ENCODE assay signal across 8 mouse cellular contexts in the genomic region with DNA sequence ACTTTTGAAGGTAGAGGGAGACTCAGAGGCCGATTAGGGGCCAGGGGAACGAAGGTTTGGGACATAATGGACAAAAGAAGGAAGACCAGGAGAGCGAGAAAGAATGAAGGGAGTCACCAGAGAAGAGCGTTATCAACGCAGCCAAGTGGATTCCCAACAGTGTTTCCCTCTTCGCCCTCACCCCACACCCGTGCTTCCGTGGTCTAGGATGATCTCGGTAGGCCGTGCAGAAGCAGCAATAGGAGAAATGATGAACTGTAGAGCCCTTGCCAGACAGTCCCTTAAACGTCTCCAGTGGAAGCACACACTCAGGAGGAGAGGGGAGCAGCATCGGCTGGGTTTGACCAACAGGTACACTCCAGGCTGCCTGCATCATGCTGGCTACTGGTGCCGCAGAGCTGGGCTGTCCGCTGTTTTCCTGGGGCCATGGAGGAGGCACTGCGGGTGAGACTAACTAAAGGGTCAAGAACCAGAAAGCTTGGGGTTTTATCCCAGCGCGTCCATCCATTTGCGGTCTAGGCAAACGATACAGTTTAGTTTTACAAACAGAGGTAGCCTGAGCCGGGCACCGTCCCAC. TPM values are rescaled to one million over a fixed set of nuclear protein-coding genes. Genes with fewer than 3 reads are reported as not detected.
DNase-seq lines count a peak whose midpoint lies in the region; ATAC-seq and TF ChIP-seq lines count a peak whose summit lies in the region.

No protein-coding gene starts in this region.

- no peak for DNase-seq in gastrocnemius, adult 2 months
- DNase-seq in gastrocnemius, postnatal 36 days = no peak
- no peak for DNase-seq in CH12.LX (ENCODE audit: extremely low read depth)
- DNase-seq in lung, postnatal 4 days = no peak
- DNase-seq in gastrocnemius, adult 18-20 months (ENCODE audit: low spot score) = no peak

- no peaks in the 10 kb centered on the region for H3K36me3 ChIP-seq in CH12.LX (replicated peaks in 1 of 2; ENCODE audit: control insufficient read depth in 1 of 2, insufficient read depth in 1 of 2, low read length in 1 of 2)
- no peaks in the 10 kb centered on the region for H3K36me3 ChIP-seq in hindbrain, embryonic 13.5 days
- H3K36me3 ChIP-seq in liver, embryonic 16.5 days (ENCODE audit: control insufficient read depth, insufficient read depth) = no peaks in the 10 kb centered on the region

- TF ChIP-seq POLR2A in CH12.LX (IDR thresholded peaks at IDR 0.05; ENCODE audit: low read depth, low read length) = no peak

- H3K9ac ChIP-seq in CH12.LX (ENCODE audit: insufficient read depth, low read depth) = 0 out of 2 replicates have a peak overlapping the region, but pooled peaks have one; percentile 95
- H3K9ac ChIP-seq in hindbrain, embryonic 13.5 days = no peak overlapping the region
- no peak overlapping the region for H3K9ac ChIP-seq in liver, embryonic 16.5 days (ENCODE audit: low read depth, low read length)

- peak overlapping the region; percentile 90 for H3K4me3 ChIP-seq in gastrocnemius, adult 2 months
- H3K4me3 ChIP-seq in CH12.LX (replicated peaks in 1 of 3; ENCODE audit: low read depth in 2 of 3, low read length in 2 of 3, poor library complexity in 1 of 3) = no peak overlapping the region
- H3K4me3 ChIP-seq in hindbrain, embryonic 13.5 days = peak overlapping the region; percentile 80; the same call in 1 of the 2 replicates
- no peak overlapping the region; the same call in 1 of the 2 replicates for H3K4me3 ChIP-seq in liver, embryonic 16.5 days (ENCODE audit: low read depth, low read length)

- no peak for TF ChIP-seq CTCF in gastrocnemius, adult 2 months (IDR thresholded peaks at IDR 0.05)
- no peak for TF ChIP-seq CTCF in CH12.LX (conservative IDR thresholded peaks at IDR 0.05 in 1 of 2, IDR thresholded peaks at IDR 0.05 in 1 of 2; ENCODE audit: low read depth in 2 of 2, low read length in 2 of 2)

- no peaks in the 10 kb centered on the region for H3K79me2 ChIP-seq in CH12.LX (replicated peaks; ENCODE audit: control insufficient read depth, extremely low read depth, insufficient read depth, poor library complexity, severe bottlenecking)

- 0 out of 2 replicates have a peak overlapping the region, but pooled peaks have one; percentile 77 for H3K4me2 ChIP-seq in CH12.LX (ENCODE audit: insufficient read depth, low read depth, poor library complexity, severe bottlenecking)
- peak overlapping the region; percentile 80 for H3K4me2 ChIP-seq in hindbrain, embryonic 13.5 days
- H3K4me2 ChIP-seq in liver, embryonic 16.5 days (ENCODE audit: low read depth, low read length) = peak overlapping the region; percentile 61; the same call in 1 of the 2 replicates

- WGBS in hindbrain, embryonic 13.5 days = 17% methylated on average over 21 of the region's 21 CpGs
- WGBS in liver, embryonic 16.5 days (ENCODE audit: insufficient replicate concordance) = 16% methylated on average over 21 of the region's 21 CpGs

- peak overlapping the region; percentile 91 for H3K27ac ChIP-seq in gastrocnemius, adult 2 months
- no peak overlapping the region for H3K27ac ChIP-seq in CH12.LX (ENCODE audit: insufficient read depth, low read depth)
- no peak overlapping the region for H3K27ac ChIP-seq in hindbrain, embryonic 13.5 days
- no peak overlapping the region for H3K27ac ChIP-seq in liver, embryonic 16.5 days (ENCODE audit: low read length)

- TF ChIP-seq EP300 in CH12.LX (IDR thresholded peaks at IDR 0.05; ENCODE audit: low read length) = no peak

- TF ChIP-seq RAD21 in CH12.LX (IDR thresholded peaks at IDR 0.05; ENCODE audit: low read depth, low read length) = no peak

- H3K27me3 ChIP-seq in CH12.LX (replicated peaks) = peaks cover 18% of the 10 kb centered on the region
- H3K27me3 ChIP-seq in hindbrain, embryonic 13.5 days = peaks cover 18% of the 10 kb centered on the region; the same call in 1 of the 2 replicates
- H3K27me3 ChIP-seq in liver, embryonic 16.5 days (ENCODE audit: control insufficient read depth, insufficient read depth, low read depth, low read length) = peaks cover 60% of the 10 kb centered on the region

- H3K9me3 ChIP-seq in CH12.LX (replicated peaks; ENCODE audit: low read length) = no peaks in the 10 kb centered on the region
- no peaks in the 10 kb centered on the region for H3K9me3 ChIP-seq in hindbrain, embryonic 13.5 days
- H3K9me3 ChIP-seq in liver, embryonic 16.5 days (replicated peaks; ENCODE audit: control insufficient read depth, low read length) = no peaks in the 10 kb centered on the region

- dilution Hi-C loops in CH12.LX (cut with MboI; ENCODE audit: extremely low pct_ligation_motif_present, extremely low pct_unique_long_range_greater_than_20kb, low sequenced_read_pairs) = no loop called here

- peaks cover 22 to 48% of the 10 kb centered on the region in 2 experiments for H3K4me1 ChIP-seq in CH12.LX (ENCODE audit: control insufficient read depth in 1 of 2, insufficient read depth in 2 of 2)
- peaks cover 32% of the 10 kb centered on the region for H3K4me1 ChIP-seq in hindbrain, embryonic 13.5 days (replicated peaks)
- H3K4me1 ChIP-seq in liver, embryonic 16.5 days (ENCODE audit: control insufficient read depth, low read depth, low read length) = peaks cover 5% of the 10 kb centered on the region; the same call in 1 of the 2 replicates

- no peak for ATAC-seq in hindbrain, embryonic 13.5 days (ENCODE audit: low FRiP score)
- ATAC-seq in liver, embryonic 16.5 days (ENCODE audit: low read depth) = no peak
- no peak for ATAC-seq in erythroid progenitor cell, adult 5-6 weeks (replicated peaks; ENCODE audit: low FRiP score, poor library complexity, severe bottlenecking)

- intact Hi-C loops in gastrocnemius, adult 2 months (cut with DNase I) = loop anchor here (1.0 kb wide), 1 partner anchor 13 kb away; no protein-coding TSS in a partner anchor
- intact Hi-C loops in gastrocnemius, postnatal 36 days (cut with DNase I) = loop anchor here (5.0 kb wide), 1 partner anchor 48 kb away; the partner anchor contains the start of gene Tfcp2

- in situ Hi-C loops in CH12.LX (cut with MboI; ENCODE audit: low pct_ligation_motif_present, low pct_unique_long_range_greater_than_20kb, low sequenced_read_pairs) = no loop called here

TF ChIP-seq in CH12.LX, 34 proteins besides CTCF, POLR2A, EP300 and RAD21 (continues in another document):
- TF ChIP-seq SMC3 (IDR thresholded peaks at IDR 0.05; ENCODE audit: low read depth, low read length) (no peak), ETS1 (conservative IDR thresholded peaks at IDR 0.05; ENCODE audit: low read depth, low read length) (no peak), ZC3H11A (IDR thresholded peaks at IDR 0.05; ENCODE audit: low read depth, low read length) (no peak), USF1 (IDR thresholded peaks at IDR 0.05; ENCODE audit: low read depth, low read length) (no peak), IRF4 (IDR thresholded peaks at IDR 0.05; ENCODE audit: low read depth, low read length) (no peak), POLR2AphosphoS2 (IDR thresholded peaks at IDR 0.05; ENCODE audit: low read depth, low read length) (no peak)

RNA-seq across cellular contexts. Expression of gene Pou6f1, which starts 1.0 kb away (rescaled TPM):
- 10 to 100 TPM; 12.9 to 13.1 TPM for total RNA-seq in gastrocnemius, adult 2 months (2021)
- 10 to 100 TPM; 10.4 to 14.1 TPM for total RNA-seq in gastrocnemius, postnatal 36 days (2021)
- 3.5 and 7.4 TPM in 2 replicates for total RNA-seq in CH12.LX (2012; rRNA removed)
- total RNA-seq in CH12.LX (2014; rRNA removed) = 0.97 and 1.7 TPM in 2 replicates
- 6.3 and 9.1 TPM in 2 replicates for polyA plus RNA-seq in CH12.LX (2012; ENCODE audit: insufficient read length, low read depth)
- 38.0 and 41.2 TPM in 2 replicates for polyA plus RNA-seq in hindbrain, embryonic 13.5 days (2015; fragmentation: Nextera tagmentation; extraction: Ambion mirVana)
- polyA plus RNA-seq in liver, embryonic 16.5 days (2015; fragmentation: Nextera tagmentation; extraction: Ambion mirVana) = 0.18 and 0.50 TPM in 2 replicates
- total RNA-seq in erythroid progenitor cell, adult 5-6 weeks (2015; ENCODE audit: low replicate concordance) = 3.2 and 4.6 TPM in 2 replicates
- total RNA-seq in erythroid progenitor cell, adult 5-6 weeks (2017; ENCODE audit: low replicate concordance) = 1.7 TPM in 1 of 2 replicates, not detected in the other
- total RNA-seq in gastrocnemius, adult 18-20 months (2021) = 10 to 100 TPM; 13.8 to 17.7 TPM

RNA-seq across cellular contexts. Expression of gene Dazap2, which starts 14.4 kb away (rescaled TPM):
- 10 to 100 TPM; 61.3 to 72.4 TPM for total RNA-seq in gastrocnemius, adult 2 months (2021)
- total RNA-seq in gastrocnemius, postnatal 36 days (2021) = 10 to 100 TPM; 50.3 to 66.5 TPM
- total RNA-seq in CH12.LX (2012; rRNA removed) (56.0 and 63.8 TPM in 2 replicates), CH12.LX (2014; rRNA removed) (139 and 159 TPM in 2 replicates)
- 160 and 213 TPM in 2 replicates for polyA plus RNA-seq in CH12.LX (2012; ENCODE audit: insufficient read length, low read depth)
- 150 and 152 TPM in 2 replicates for polyA plus RNA-seq in hindbrain, embryonic 13.5 days (2015; fragmentation: Nextera tagmentation; extraction: Ambion mirVana)
- 131 and 146 TPM in 2 replicates for polyA plus RNA-seq in liver, embryonic 16.5 days (2015; fragmentation: Nextera tagmentation; extraction: Ambion mirVana)
- 203 and 210 TPM in 2 replicates for total RNA-seq in erythroid progenitor cell, adult 5-6 weeks (2015; ENCODE audit: low replicate concordance)
- 79.8 and 101 TPM in 2 replicates for total RNA-seq in erythroid progenitor cell, adult 5-6 weeks (2017; ENCODE audit: low replicate concordance)
- 10 to 100 TPM; 71.6 to 73.4 TPM for total RNA-seq in gastrocnemius, adult 18-20 months (2021)

RNA-seq across cellular contexts. Expression of gene Smagp, which starts 36.0 kb away (rescaled TPM):
- 1 to 10 TPM; 1.9 to 3.5 TPM for total RNA-seq in gastrocnemius, adult 2 months (2021)
- 1 to 10 TPM; 2.4 to 4.1 TPM for total RNA-seq in gastrocnemius, postnatal 36 days (2021)
- total RNA-seq in CH12.LX (2012; rRNA removed) (4.9 and 7.0 TPM in 2 replicates), CH12.LX (2014; rRNA removed) (0.55 and 1.3 TPM in 2 replicates)
- polyA plus RNA-seq in CH12.LX (2012; ENCODE audit: insufficient read length, low read depth) = 3.2 and 4.8 TPM in 2 replicates
- 4.0 and 4.1 TPM in 2 replicates for polyA plus RNA-seq in hindbrain, embryonic 13.5 days (2015; fragmentation: Nextera tagmentation; extraction: Ambion mirVana)
- 9.1 and 9.3 TPM in 2 replicates for polyA plus RNA-seq in liver, embryonic 16.5 days (2015; fragmentation: Nextera tagmentation; extraction: Ambion mirVana)
- total RNA-seq in erythroid progenitor cell, adult 5-6 weeks (2015; ENCODE audit: low replicate concordance) = 3.6 TPM in 1 of 2 replicates, not detected in the other
- total RNA-seq in erythroid progenitor cell, adult 5-6 weeks (2017; ENCODE audit: low replicate concordance) = 2.6 TPM in 1 of 2 replicates, not detected in the other
- total RNA-seq in gastrocnemius, adult 18-20 months (2021) = 1 to 10 TPM; 2.4 to 4.6 TPM

RNA-seq across cellular contexts. Expression of gene Tfcp2, which starts 49.0 kb away (rescaled TPM):
- total RNA-seq in gastrocnemius, adult 2 months (2021) = 10 to 100 TPM; 11.6 to 12.6 TPM
- total RNA-seq in gastrocnemius, postnatal 36 days (2021) = 10 to 100 TPM in 1 of 2 experiments, 1 to 10 TPM in 1; 9.2 to 10.8 TPM
- total RNA-seq in CH12.LX (2012; rRNA removed) (5.8 and 7.8 TPM in 2 replicates), CH12.LX (2014; rRNA removed) (6.3 and 6.8 TPM in 2 replicates)
- 5.3 and 5.9 TPM in 2 replicates for polyA plus RNA-seq in CH12.LX (2012; ENCODE audit: insufficient read length, low read depth)
- 40.3 and 41.6 TPM in 2 replicates for polyA plus RNA-seq in hindbrain, embryonic 13.5 days (2015; fragmentation: Nextera tagmentation; extraction: Ambion mirVana)
- polyA plus RNA-seq in liver, embryonic 16.5 days (2015; fragmentation: Nextera tagmentation; extraction: Ambion mirVana) = 3.5 and 4.3 TPM in 2 replicates
- total RNA-seq in erythroid progenitor cell, adult 5-6 weeks (2015; ENCODE audit: low replicate concordance) = 5.0 and 17.7 TPM in 2 replicates
- 17.1 and 21.6 TPM in 2 replicates for total RNA-seq in erythroid progenitor cell, adult 5-6 weeks (2017; ENCODE audit: low replicate concordance)
- 10 to 100 TPM; 11.3 to 11.5 TPM for total RNA-seq in gastrocnemius, adult 18-20 months (2021)

Comparison
In these comparisons a context has a peak if more than half of its experiments do, and no peak if none do; other contexts are left out.
1. H3K4me3 ChIP-seq: peak in gastrocnemius, adult 2 months (single experiment) and hindbrain, embryonic 13.5 days (single experiment); none in CH12.LX (0 of 3) and liver, embryonic 16.5 days (single experiment).
2. Peak in every context shown above with its lines, with median percentiles within 50 percentile points of each other: H3K4me2 ChIP-seq.